Mouse (Mus musculus): ENCODE measurements around the gene Spcs1. TPM values are rescaled to one million over a fixed set of nuclear protein-coding genes. Genes with fewer than 3 reads are reported as not detected.

Gene Spcs1
- polyA plus RNA-seq (2012; rRNA removed): 203 and 258 TPM in 2 replicates

GRCm38 (mm10) chr14:31001307-31002205 is at the start of gene Spcs1, which contains the start of gene Glt8d1:
Spcs1 (minus strand) TSS chr14:31001672.
Glt8d1 (plus strand) TSS chr14:31001400.
- no peak for TF ChIP-seq CTCF (IDR thresholded peaks at IDR 0.05; ENCODE audit: borderline replicate concordance, extremely low read depth, insufficient read depth, insufficient read length)
- TF ChIP-seq POLR2A (IDR thresholded peaks at IDR 0.05; ENCODE audit: borderline replicate concordance, extremely low read depth, insufficient read depth, insufficient read length, poor library complexity, severe bottlenecking): peak; percentile 61; the same call in 1 of the 2 replicates
- DNase-seq (ENCODE audit: low read depth): peak; percentile 92

DNA sequence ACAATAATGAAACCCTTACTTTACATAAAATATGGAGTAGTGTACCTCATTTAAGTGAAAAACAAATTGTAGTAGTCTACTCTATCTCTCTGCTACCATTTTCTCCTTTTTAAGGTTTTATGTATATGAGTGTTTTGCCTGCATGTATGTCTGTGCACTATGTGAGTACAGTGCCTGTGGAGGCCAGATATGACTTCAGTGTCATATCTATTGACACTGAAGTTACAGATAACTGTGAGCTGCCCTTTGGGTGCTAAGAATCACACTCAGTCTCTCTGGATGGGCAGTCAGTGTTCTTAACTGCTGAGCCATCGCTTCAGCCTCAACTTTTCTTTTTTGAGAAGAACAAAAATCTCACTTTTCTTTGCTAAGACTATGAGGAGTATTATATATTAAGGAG is 44.3 kb upstream of the Spcs1 start:
- DNase-seq (ENCODE audit: low read depth): no peak
- TF ChIP-seq CTCF (IDR thresholded peaks at IDR 0.05; ENCODE audit: borderline replicate concordance, extremely low read depth, insufficient read depth, insufficient read length): no peak
- TF ChIP-seq POLR2A (IDR thresholded peaks at IDR 0.05; ENCODE audit: borderline replicate concordance, extremely low read depth, insufficient read depth, insufficient read length, poor library complexity, severe bottlenecking): no peak

- DNase-seq (ENCODE audit: low read depth): no peak
- TF ChIP-seq CTCF (IDR thresholded peaks at IDR 0.05; ENCODE audit: borderline replicate concordance, extremely low read depth, insufficient read depth, insufficient read length) (no peak), POLR2A (IDR thresholded peaks at IDR 0.05; ENCODE audit: borderline replicate concordance, extremely low read depth, insufficient read depth, insufficient read length, poor library complexity, severe bottlenecking) (no peak)
These were observed 43.8 kb upstream of the Spcs1 start for GRCm38 (mm10) chr14:31045296-31045695.

GRCm38 (mm10) chr14:31025785-31026184 is 24.3 kb upstream of the Spcs1 start:
- no peak for TF ChIP-seq POLR2A (IDR thresholded peaks at IDR 0.05; ENCODE audit: borderline replicate concordance, extremely low read depth, insufficient read depth, insufficient read length, poor library complexity, severe bottlenecking)
- no peak for TF ChIP-seq CTCF (IDR thresholded peaks at IDR 0.05; ENCODE audit: borderline replicate concordance, extremely low read depth, insufficient read depth, insufficient read length)
- no peak for DNase-seq (ENCODE audit: low read depth)

DNA sequence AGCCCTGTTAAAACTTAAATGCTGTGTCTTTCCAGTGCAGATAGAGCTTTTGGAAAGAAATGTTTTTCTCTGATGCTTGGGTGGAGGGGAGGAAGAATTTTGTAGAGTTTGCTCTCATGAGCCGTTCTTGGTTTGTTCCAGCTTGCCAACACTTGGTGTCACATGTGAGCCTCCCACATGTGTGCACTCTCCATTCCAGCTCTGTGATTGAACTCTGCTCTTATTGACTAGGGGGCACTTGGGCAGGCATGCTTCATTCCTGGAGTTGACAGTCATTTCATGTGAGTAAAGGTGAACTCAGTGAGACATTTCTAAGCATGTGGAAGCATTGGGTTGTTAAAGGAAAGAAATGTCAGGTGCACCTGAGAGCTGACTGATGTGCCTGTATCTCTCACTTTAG is 21.1 kb upstream of the Spcs1 start:
- TF ChIP-seq POLR2A (IDR thresholded peaks at IDR 0.05; ENCODE audit: borderline replicate concordance, extremely low read depth, insufficient read depth, insufficient read length, poor library complexity, severe bottlenecking): no peak
- no peak for TF ChIP-seq CTCF (IDR thresholded peaks at IDR 0.05; ENCODE audit: borderline replicate concordance, extremely low read depth, insufficient read depth, insufficient read length)
- DNase-seq (ENCODE audit: low read depth): no peak

- TF ChIP-seq POLR2A (IDR thresholded peaks at IDR 0.05; ENCODE audit: borderline replicate concordance, extremely low read depth, insufficient read depth, insufficient read length, poor library complexity, severe bottlenecking): no peak; the same call in 1 of the 2 replicates
- TF ChIP-seq CTCF (IDR thresholded peaks at IDR 0.05; ENCODE audit: borderline replicate concordance, extremely low read depth, insufficient read depth, insufficient read length): no peak
- DNase-seq (ENCODE audit: low read depth): peak; percentile 91
These were observed 18.1 kb upstream of the Spcs1 start for GRCm38 (mm10) chr14:31019331-31020205.

DNA sequence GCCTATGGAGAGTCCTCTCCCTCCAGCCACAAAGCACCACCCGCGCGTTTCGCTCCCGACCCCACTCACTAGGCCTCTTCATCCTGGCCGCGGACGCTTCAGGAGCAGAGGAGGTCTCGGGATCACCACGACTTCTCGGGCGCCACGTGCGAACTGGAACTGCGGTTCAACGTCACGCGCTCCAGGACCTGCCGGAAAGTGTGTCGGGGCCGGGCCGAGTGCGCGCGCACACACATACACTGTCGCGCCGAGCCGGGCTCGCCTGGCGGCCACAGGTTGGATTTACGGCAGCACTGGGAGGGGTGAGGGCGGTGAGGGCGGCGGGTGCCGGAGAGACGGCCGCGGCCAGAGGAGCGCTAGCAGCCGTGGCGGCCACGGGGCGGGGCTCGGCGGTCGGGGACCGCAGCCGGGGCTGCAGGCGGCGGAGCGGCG is 17.4 kb upstream of the Spcs1 start, which contains the start of the genes Pbrm1 and Gnl3:
TSS of gene Pbrm1 (plus strand) at position 279 of the 432 bp plus-strand sequence.
TSS of gene Gnl3 (minus strand) at position 293 of the 432 bp plus-strand sequence.
- TF ChIP-seq POLR2A (IDR thresholded peaks at IDR 0.05; ENCODE audit: borderline replicate concordance, extremely low read depth, insufficient read depth, insufficient read length, poor library complexity, severe bottlenecking) (peak; percentile 97), CTCF (IDR thresholded peaks at IDR 0.05; ENCODE audit: borderline replicate concordance, extremely low read depth, insufficient read depth, insufficient read length) (no peak)
- DNase-seq (ENCODE audit: low read depth): peak; percentile 99

- TF ChIP-seq POLR2A (IDR thresholded peaks at IDR 0.05; ENCODE audit: borderline replicate concordance, extremely low read depth, insufficient read depth, insufficient read length, poor library complexity, severe bottlenecking): no peak
- TF ChIP-seq CTCF (IDR thresholded peaks at IDR 0.05; ENCODE audit: borderline replicate concordance, extremely low read depth, insufficient read depth, insufficient read length): peak; percentile 17; the same call in 1 of the 2 replicates
- DNase-seq (ENCODE audit: low read depth): peak; percentile 22
These were observed 16.4 kb upstream of the Spcs1 start for GRCm38 (mm10) chr14:31017854-31018253.

DNA sequence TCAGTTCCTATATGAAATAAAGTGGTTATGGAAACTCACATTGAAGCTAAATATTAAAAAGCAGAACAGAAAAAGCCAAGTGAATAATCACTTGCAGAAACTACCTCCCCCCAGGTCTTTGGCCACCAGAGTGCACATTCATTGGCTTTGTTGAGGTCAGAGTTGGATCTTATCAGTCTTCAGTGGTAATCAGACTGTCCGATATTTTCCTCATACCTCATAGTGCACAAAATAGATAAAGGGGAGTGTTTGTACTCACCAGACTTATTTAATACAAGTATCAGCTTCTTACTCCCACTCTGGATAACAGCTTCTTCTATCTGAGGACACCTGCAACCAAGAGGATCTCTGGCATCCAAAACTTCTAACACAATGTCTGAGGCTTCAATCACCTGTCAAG is 14.6 kb upstream of the Spcs1 start:
- DNase-seq (ENCODE audit: low read depth): no peak

GRCm38 (mm10) chr14:31013928-31014327 is 12.5 kb upstream of the Spcs1 start:
- TF ChIP-seq CTCF (IDR thresholded peaks at IDR 0.05; ENCODE audit: borderline replicate concordance, extremely low read depth, insufficient read depth, insufficient read length) (no peak), POLR2A (IDR thresholded peaks at IDR 0.05; ENCODE audit: borderline replicate concordance, extremely low read depth, insufficient read depth, insufficient read length, poor library complexity, severe bottlenecking) (no peak)
- DNase-seq (ENCODE audit: low read depth): no peak

More for the DNA sequence above, 14.6 kb upstream of the Spcs1 start:
- TF ChIP-seq CTCF (IDR thresholded peaks at IDR 0.05; ENCODE audit: borderline replicate concordance, extremely low read depth, insufficient read depth, insufficient read length) (no peak), POLR2A (IDR thresholded peaks at IDR 0.05; ENCODE audit: borderline replicate concordance, extremely low read depth, insufficient read depth, insufficient read length, poor library complexity, severe bottlenecking) (no peak)

DNA sequence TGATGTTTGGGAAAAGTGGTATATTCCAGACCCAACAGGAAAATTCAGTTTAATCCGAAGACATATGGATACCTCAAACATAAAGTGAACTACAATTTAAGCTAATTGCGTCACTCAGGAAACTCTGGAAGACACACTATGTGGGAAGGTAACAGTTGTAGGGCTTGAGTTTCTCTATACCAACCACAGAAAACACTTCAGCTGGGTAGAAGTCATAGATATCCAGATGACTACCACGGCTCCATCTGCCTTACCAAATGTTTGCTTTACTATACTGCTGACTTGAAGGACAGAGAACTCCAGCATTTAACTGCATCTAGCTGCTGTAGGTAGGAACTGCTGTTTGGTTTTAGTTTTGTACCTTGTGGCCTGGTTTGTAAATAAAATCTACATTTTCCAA is 10.1 kb upstream of the Spcs1 start:
- TF ChIP-seq POLR2A (IDR thresholded peaks at IDR 0.05; ENCODE audit: borderline replicate concordance, extremely low read depth, insufficient read depth, insufficient read length, poor library complexity, severe bottlenecking) (no peak), CTCF (IDR thresholded peaks at IDR 0.05; ENCODE audit: borderline replicate concordance, extremely low read depth, insufficient read depth, insufficient read length) (no peak)
- DNase-seq (ENCODE audit: low read depth): no peak

All from brain, embryonic 14.5 days (tissue).